Mouse (Mus musculus): ENCODE data around the gene Fggy.

Fggy gene

DNA sequence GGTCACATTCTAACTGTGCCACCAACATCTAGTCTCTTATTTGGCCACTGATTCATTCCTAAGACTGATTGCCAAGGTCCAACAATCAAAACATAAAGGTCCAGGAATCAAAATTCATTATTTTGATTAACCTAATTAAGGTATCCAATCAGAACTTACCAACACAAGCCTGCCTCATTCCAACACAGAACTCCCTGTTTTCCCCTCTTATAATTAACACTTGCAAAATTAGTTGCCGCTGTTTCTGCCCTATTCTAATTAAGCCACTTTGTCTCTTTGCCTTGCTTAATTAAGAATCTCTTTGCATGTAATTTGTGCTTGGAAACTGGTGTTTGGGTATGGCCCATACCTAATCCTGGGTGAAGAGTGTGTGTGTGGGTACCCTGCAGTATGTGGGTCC lies 372.6 kb downstream of the Fggy start:
- TF ChIP-seq GATA4 (IDR thresholded peaks at IDR 0.05; ENCODE audit: insufficient replicate concordance, low read length): no peak

DNA sequence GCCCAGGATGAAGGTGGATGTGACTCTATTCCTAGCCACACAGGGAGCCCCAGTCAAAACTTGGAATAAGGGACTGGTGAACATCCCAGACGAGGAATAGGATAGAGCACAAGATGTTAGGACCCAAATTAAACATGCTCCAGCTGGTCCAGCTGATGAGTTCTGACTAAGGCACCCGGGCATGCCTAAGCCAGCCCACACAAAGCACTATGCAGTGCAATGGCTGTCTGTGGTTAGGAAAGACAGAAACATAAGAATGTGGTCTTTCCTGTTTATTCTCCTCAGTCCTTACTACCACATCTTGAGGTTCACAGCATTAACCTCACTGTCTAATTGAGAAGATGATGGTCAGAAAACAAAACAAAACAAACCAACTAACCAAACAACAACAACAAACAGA lies 374.0 kb downstream of the Fggy start:
- no peak for TF ChIP-seq GATA4 (IDR thresholded peaks at IDR 0.05; ENCODE audit: insufficient replicate concordance, low read length)

DNA sequence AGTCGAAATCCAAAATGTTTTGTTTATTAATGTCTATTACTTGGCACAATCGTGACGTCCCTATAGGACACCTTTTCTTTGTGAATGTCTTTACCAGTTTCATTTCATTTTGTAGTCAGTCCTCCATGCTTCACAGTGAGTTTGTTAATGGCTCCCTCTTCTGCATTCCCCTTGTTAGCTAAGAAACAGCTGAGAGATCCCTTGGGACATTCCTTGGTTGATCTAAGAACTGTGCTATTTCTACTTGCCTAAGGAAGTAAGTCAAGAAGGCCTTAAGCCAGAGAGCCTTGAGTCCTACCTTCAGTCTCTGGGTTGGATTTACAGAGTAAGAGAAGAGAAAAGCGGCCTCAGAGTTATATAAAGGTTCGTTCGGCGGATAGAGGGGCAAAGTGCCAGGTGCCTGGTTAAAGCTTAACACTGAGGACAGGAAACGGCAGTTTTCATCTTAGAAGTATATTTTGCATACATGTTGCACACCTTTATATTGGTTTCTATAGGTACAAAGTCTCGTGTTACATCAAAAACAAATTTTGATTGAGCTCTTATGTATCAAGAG lies 376.6 kb downstream of the Fggy start:
- TF ChIP-seq GATA4 (IDR thresholded peaks at IDR 0.05; ENCODE audit: insufficient replicate concordance, low read length): no peak

DNA sequence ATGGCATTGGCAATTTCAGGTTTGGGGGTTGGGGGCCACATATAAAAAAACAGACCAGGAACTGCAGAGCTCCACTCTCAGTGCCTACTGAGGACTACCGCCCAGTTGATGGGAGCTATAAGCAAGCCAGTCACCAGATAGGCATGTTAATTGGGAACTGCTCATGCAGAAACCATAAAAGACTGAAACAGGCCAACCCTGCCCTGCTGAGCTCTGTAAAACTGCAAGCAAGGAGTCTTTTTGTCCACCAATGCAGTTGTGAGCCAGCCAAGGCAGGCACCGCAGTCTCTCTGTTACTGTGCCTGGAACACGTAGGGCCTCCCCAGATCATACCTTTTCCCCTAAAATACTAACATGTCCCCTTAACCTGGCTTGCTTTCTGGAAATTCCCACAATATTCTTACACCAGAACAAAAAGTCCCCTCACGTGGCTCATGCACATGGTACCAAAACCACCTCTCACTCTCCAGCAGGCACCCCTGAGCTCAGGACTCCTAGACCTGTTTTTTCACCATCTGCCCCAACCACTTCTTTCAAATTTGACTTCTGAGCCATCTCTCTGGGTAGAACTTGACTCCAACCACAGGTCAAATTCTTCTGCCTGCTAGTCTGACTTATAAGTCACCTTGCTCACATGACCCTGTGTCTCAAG lies 377.2 kb downstream of the Fggy start:
- no peak for TF ChIP-seq GATA4 (IDR thresholded peaks at IDR 0.05; ENCODE audit: insufficient replicate concordance, low read length)

DNA sequence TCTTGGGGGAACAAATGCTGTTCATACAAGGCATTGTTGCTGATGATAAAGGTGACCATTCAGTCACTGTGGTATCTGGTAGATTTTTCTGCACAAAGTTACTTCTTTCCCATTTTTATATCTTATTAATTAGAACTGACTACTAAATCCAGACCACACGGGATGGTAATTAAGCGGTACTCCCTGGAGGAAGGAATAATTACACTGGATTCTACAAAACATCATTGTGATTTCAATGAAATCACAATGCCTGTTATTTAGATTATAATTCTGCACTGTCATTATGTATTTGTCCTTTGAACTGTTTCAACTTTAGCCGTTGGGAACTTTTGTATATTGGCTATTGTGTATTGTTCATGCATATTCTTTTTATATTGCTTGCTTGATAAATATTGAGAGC lies 381.4 kb downstream of the Fggy start:
- no peak for TF ChIP-seq GATA4 (IDR thresholded peaks at IDR 0.05; ENCODE audit: insufficient replicate concordance, low read length)

DNA sequence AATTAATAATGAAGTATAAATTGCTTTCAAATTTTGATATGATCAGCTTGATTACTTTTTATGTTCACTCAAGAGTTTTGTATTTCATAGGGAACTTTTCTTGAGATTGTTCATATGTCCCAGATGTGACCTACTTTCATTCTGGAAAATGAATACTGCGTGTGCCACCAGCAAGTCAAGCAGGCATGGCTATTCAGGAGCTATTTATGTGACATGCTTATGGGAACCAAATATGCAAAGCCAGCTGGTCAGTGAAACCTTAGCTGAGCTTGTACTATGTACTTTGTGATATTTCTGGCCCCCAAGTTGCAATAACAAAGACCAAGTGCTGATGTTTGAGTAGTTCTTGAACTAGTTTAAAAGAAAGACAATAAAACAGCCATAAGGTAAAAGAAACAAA lies 390.6 kb downstream of the Fggy start:
- TF ChIP-seq GATA4 (IDR thresholded peaks at IDR 0.05; ENCODE audit: insufficient replicate concordance, low read length): no peak

DNA sequence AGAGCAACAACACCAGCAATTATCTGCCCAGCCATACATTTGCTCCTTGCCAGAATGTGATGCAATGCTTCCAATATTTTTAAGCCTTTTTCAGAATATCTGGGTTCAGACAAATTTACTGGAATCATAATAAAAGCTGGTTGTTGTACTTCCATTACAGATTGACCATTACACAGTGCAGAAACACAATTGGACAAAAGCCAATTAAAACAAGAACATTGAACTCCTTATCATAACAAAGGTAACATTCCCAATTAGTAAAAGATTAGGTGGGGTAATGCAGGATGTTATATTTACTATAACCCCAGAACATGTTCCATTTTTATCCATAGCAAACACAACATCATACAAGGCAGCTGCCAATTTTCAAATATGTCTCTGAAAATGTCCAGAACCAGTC lies 396.0 kb downstream of the Fggy start:
- TF ChIP-seq GATA4 (IDR thresholded peaks at IDR 0.05; ENCODE audit: insufficient replicate concordance, low read length): no peak

DNA sequence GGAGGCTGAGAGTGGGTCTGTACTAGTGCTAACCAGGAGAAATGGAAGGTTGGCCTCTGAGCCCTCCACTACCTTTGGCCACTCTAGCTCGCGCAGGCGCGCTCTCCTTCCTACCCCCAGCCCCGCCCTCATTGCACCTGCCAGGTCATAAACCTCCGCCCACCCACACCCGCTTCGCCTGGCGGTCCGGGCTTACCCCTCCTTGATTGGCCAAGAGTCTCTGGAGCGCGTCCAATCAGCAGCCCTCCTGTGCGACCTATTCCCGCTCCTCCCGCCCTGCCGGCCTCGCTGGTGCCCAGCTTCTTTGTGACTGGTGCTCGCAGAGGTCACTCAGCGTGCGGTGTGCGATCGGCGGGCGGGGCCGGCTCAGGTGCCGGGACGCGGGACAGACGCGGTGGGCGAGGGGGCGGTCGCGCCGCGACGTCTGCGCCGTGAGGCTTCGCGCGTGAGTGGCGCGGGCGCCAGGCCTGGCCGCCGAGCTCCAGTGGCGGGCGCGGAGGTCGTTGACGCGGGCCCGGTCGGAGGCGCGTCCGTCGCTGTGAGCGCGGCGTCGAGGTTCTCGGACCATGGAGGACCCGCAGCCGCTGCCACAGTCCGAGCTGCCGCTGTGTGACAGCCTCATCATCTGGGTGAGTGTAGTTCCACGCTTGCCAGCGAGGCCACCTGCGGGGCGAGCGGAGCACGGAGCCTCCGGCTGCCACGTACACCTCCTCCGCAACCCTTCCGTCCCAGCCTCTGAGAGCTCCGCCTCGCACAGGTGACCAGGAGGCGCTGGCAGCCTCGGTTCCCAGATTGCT lies 409.8 kb downstream of the Fggy start, which contains the start of gene Hook1:
Gene Hook1 (plus strand): TSS at position 313 of the 797 bp plus-strand sequence.
- no peak for TF ChIP-seq GATA4 (IDR thresholded peaks at IDR 0.05; ENCODE audit: insufficient replicate concordance, low read length)

All from liver, adult (tissue).